Mouse (Mus musculus) A20 (cell line): ENCODE results near the gene Tnnt3.

Source experiments
- DNase-seq: peaks from one replicate; pipeline ENCODE4 v3.0.0-alpha.2; 2011; ENCODE audit warnings: low read depth, low spot score

Gene Tnnt3

GRCm38 (mm10) chr7:142506501-142506900, 7.9 kb downstream of the Tnnt3 start:
- DNase-seq: no peak

- DNase-seq: no peak
Observed at GRCm38 (mm10) chr7:142507453-142507852, 8.8 kb downstream of the Tnnt3 start.

GRCm38 (mm10) chr7:142509518-142509917, 10.9 kb downstream of the Tnnt3 start:
- DNase-seq: no peak

GRCm38 (mm10) chr7:142510021-142510777, 11.6 kb downstream of the Tnnt3 start:
- DNase-seq: no peak

- no peak for DNase-seq
Observed at GRCm38 (mm10) chr7:142514048-142514447, 15.4 kb downstream of the Tnnt3 start.

- no peak for DNase-seq
Observed at GRCm38 (mm10) chr7:142516221-142516978, 17.8 kb downstream of the Tnnt3 start.

GRCm38 (mm10) chr7:142517531-142517930, 18.9 kb downstream of the Tnnt3 start:
- no peak for DNase-seq

- no peak for DNase-seq
Observed at GRCm38 (mm10) chr7:142520331-142520730, 21.7 kb downstream of the Tnnt3 start.

GRCm38 (mm10) chr7:142522352-142522751, 23.7 kb downstream of the Tnnt3 start:
- no peak for DNase-seq

GRCm38 (mm10) chr7:142523200-142523990, 24.8 kb downstream of the Tnnt3 start:
- no peak for DNase-seq

GRCm38 (mm10) chr7:142525342-142526178, 26.9 kb downstream of the Tnnt3 start:
- DNase-seq: no peak

GRCm38 (mm10) chr7:142529350-142529749, 30.7 kb downstream of the Tnnt3 start:
- DNase-seq: no peak

- no peak for DNase-seq
Observed at GRCm38 (mm10) chr7:142531973-142532521, 33.4 kb downstream of the Tnnt3 start.

- no peak for DNase-seq
Observed at GRCm38 (mm10) chr7:142532671-142533058, 34.0 kb downstream of the Tnnt3 start, which contains the start of gene Mrpl23. Mrpl23 (plus strand) TSS chr7:142532686.

GRCm38 (mm10) chr7:142533059-142533855, 34.6 kb downstream of the Tnnt3 start:
- peak; percentile 88 for DNase-seq

- no peak for DNase-seq
Observed at GRCm38 (mm10) chr7:142535116-142535515, 36.5 kb downstream of the Tnnt3 start.

GRCm38 (mm10) chr7:142535832-142536231, 37.2 kb downstream of the Tnnt3 start:
- no peak for DNase-seq

- no peak for DNase-seq
Observed at GRCm38 (mm10) chr7:142537181-142537580, 38.5 kb downstream of the Tnnt3 start.

GRCm38 (mm10) chr7:142537879-142538278, 39.2 kb downstream of the Tnnt3 start:
- DNase-seq: peak; percentile 60

- no peak for DNase-seq
Observed at GRCm38 (mm10) chr7:142538291-142538690, 39.7 kb downstream of the Tnnt3 start.
